Mouse (Mus musculus) embryonic facial prominence, embryonic 12.5 days (tissue): Measurements from ENCODE around the gene Smim27. TPM values are rescaled to one million over a fixed set of nuclear protein-coding genes. Genes with fewer than 3 reads are reported as not detected.

Source experiments
- ATAC-seq: fragments of 200-750 bp; cut with Nextera tagmentation; 2 replicates; pipeline ENCODE4 v1.8.0; 2017; ENCODE audit not compliant: insufficient number of reproducible peaks, insufficient read depth, low FRiP score, low TSS enrichment
- H3K27ac ChIP-seq: fragments of 300-500 bp; sonication (generic); 2 replicates; pipeline ENCODE4 v1.5.1; 2016; ENCODE audit warnings: mild to moderate bottlenecking
- H3K27me3 ChIP-seq: fragments of 300-500 bp; sonication (generic); 2 replicates; pipeline ENCODE4 v1.6.1; 2016; ENCODE audit warnings: mild to moderate bottlenecking, moderate library complexity
- H3K36me3 ChIP-seq: fragments of 300-500 bp; sonication (generic); 2 replicates; pipeline ENCODE4 v1.6.1; 2016; ENCODE audit warnings: mild to moderate bottlenecking
- H3K4me1 ChIP-seq: fragments of 300-500 bp; sonication (generic); 2 replicates; pipeline ENCODE4 v1.6.1; 2016
- H3K4me2 ChIP-seq: fragments of 300-500 bp; sonication (generic); replicated peaks from 2 replicates; pipeline ENCODE4 v1.6.1; 2016; ENCODE audit warnings: mild to moderate bottlenecking, moderate library complexity
- H3K4me3 ChIP-seq: fragments of 300-500 bp; sonication (generic); 2 replicates; pipeline ENCODE4 v1.5.1; 2016; ENCODE audit warnings: mild to moderate bottlenecking
- H3K9ac ChIP-seq: fragments of 300-500 bp; sonication (generic); 2 replicates; pipeline ENCODE4 v1.6.1; 2016; ENCODE audit warnings: mild to moderate bottlenecking, moderate library complexity
- H3K9me3 ChIP-seq: fragments of 300-500 bp; sonication (generic); 2 replicates; pipeline ENCODE4 v1.6.1; 2016; ENCODE audit warnings: mild to moderate bottlenecking, moderate library complexity
- WGBS: fragments of 180-500 bp; shearing (Covaris S2); methylation state at CpG from one replicate; pipeline ENCODE4 v1.1.7; 2016; 5-methylcytosine and 5-hydroxymethylcytosine counted together
- polyA plus RNA-seq: library from polyadenylated mRNA; unstranded; fragments of >200 nt; fragmentation: Nextera tagmentation; extraction: Ambion mirVana; gene quantifications from 2 replicates; pipeline ENCODE4 v1.2.1, GENCODE M21; 2016

Gene Smim27
- polyA plus RNA-seq = 30.0 and 34.6 TPM in 2 replicates

- peak; percentile 96 for ATAC-seq
- WGBS = under 1% methylated on average over 38 of the region's 38 CpGs
- Histone ChIP-seq H3K36me3 (peaks cover 21% of the 10 kb centered on the region), H3K9ac (peak within 1 kb of the TSS; percentile 92), H3K4me2 (peak within 1 kb of the TSS; percentile 92), H3K4me1 (peaks cover 14% of the 10 kb centered on the region), H3K9me3 (no peaks in the 10 kb centered on the region), H3K27ac (peak within 1 kb of the TSS; percentile 99), H3K4me3 (peak within 1 kb of the TSS; percentile 87), H3K27me3 (no peaks in the 10 kb centered on the region)
Measured at GRCm38 (mm10) chr4:40269430-40270032, at the start of gene Smim27, which contains the start of gene Topors. TSS of gene Smim27 (plus strand) at chr4:40269579. TSS of gene Topors (minus strand) at chr4:40269850.

DNA sequence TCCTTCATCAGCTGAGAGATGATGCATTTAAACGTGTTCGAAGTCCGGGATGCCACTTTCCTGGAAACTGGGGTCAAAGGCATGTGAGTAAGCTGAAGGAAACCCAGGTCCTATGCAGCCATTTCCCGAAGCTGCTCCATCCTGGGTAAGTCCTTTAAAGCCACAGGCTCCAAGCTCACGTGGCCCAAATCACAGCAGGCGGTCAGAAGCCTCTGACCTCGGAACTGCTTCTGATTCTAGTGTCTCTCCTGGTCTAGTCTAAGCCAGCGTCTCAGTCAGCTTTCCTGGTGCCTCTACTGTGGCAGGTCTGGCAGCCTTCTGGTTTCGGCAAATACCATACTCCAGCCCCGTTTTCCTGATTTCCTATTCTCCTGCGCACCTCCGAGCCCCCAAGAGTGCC lies 48.9 kb upstream of the Smim27 start:
- Histone ChIP-seq H3K27ac (no peak overlapping the region), H3K4me2 (no peak overlapping the region), H3K27me3 (peaks cover 14% of the 10 kb centered on the region), H3K4me3 (no peak overlapping the region), H3K9ac (no peak overlapping the region), H3K4me1 (no peaks in the 10 kb centered on the region), H3K9me3 (no peaks in the 10 kb centered on the region), H3K36me3 (no peaks in the 10 kb centered on the region)
- WGBS = 24% methylated on average over 12 of the region's 12 CpGs
- ATAC-seq = no peak

- WGBS = 47% methylated on average over 14 of the region's 14 CpGs
- H3K4me2 ChIP-seq = no peak overlapping the region
- no peak for ATAC-seq
Measured at GRCm38 (mm10) chr4:40221004-40221760, 48.2 kb upstream of the Smim27 start.

DNA sequence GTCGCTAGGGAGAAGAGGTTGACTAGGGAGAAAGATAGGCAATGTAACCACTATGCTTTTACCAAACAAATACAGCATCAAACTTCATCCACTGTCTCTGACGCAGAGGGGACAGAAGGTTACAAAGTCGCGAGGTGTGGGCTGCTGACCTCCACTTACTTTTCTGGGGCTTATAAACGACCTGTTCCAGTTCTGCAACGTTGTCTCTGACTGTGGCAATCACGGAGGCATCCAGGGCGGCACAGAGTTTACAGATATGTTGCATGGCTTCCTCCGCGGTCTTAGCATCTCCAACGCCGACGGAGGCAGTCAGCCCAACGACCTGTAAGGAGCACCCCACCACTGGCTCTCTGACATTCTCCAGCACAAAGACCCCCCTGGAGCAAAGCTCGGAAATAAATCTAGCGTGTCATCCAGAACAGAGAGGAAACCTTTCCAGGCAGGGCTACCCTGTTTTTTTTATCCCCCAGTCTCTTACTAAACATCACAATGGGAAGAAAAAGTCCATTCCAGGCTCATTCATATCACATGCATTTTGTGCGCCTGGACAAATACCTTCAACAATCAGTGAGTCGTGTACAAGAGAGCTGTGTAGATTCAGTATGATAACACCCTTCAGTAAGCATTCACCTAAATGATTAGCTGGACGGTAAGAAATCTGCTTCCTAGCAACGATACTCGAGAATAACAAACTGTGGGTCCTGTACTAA lies 47.3 kb upstream of the Smim27 start:
- Histone ChIP-seq H3K9me3 (no peaks in the 10 kb centered on the region), H3K9ac (no peak overlapping the region)
- WGBS = 53% methylated on average over 21 of the region's 21 CpGs

More at GRCm38 (mm10) chr4:40221004-40221760, 48.2 kb upstream of the Smim27 start:
- Histone ChIP-seq H3K27me3 (peaks cover 14% of the 10 kb centered on the region), H3K9ac (no peak overlapping the region), H3K27ac (no peak overlapping the region), H3K9me3 (no peaks in the 10 kb centered on the region), H3K4me3 (no peak overlapping the region), H3K36me3 (no peaks in the 10 kb centered on the region), H3K4me1 (no peaks in the 10 kb centered on the region)

DNA sequence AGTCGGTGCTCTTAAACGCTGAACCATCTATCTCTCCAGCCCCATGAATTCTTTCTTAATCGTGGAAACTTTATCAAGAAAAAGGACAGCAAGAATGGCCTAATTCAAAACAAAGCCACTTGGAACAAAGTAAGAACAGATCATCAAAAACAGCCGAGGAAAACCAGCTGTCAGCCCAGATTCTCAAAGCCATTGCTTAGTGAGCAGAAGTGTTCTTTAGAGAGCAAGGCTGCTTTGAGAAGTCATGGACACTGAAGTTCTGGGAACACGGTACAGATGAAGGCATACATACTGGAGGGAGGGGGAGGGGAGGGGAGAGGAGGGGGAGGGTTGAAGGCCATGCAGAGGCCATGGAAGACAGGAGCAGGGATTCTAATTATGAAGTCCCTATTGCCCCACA lies 43.3 kb upstream of the Smim27 start:
- ATAC-seq = no peak
- Histone ChIP-seq H3K27ac (no peak overlapping the region), H3K27me3 (peaks cover 8% of the 10 kb centered on the region), H3K9me3 (no peaks in the 10 kb centered on the region), H3K36me3 (no peaks in the 10 kb centered on the region), H3K4me2 (no peak overlapping the region), H3K9ac (no peak overlapping the region), H3K4me1 (no peaks in the 10 kb centered on the region), H3K4me3 (no peak overlapping the region)
- 72% methylated on average over 5 of the region's 5 CpGs for WGBS

More for the DNA sequence above, 47.3 kb upstream of the Smim27 start:
- Histone ChIP-seq H3K36me3 (no peaks in the 10 kb centered on the region), H3K4me1 (no peaks in the 10 kb centered on the region), H3K27me3 (peaks cover 14% of the 10 kb centered on the region), H3K4me3 (no peak overlapping the region), H3K4me2 (no peak overlapping the region), H3K27ac (no peak overlapping the region)
- no peak for ATAC-seq

GRCm38 (mm10) chr4:40227131-40227530 lies 42.2 kb upstream of the Smim27 start:
- Histone ChIP-seq H3K9me3 (no peaks in the 10 kb centered on the region), H3K27ac (no peak overlapping the region), H3K9ac (no peak overlapping the region), H3K27me3 (no peaks in the 10 kb centered on the region), H3K36me3 (no peaks in the 10 kb centered on the region), H3K4me1 (no peaks in the 10 kb centered on the region), H3K4me2 (no peak overlapping the region), H3K4me3 (no peak overlapping the region)
- 90% methylated on average over 11 of the region's 11 CpGs for WGBS
- ATAC-seq = no peak

GRCm38 (mm10) chr4:40227886-40228285 lies 41.5 kb upstream of the Smim27 start:
- Histone ChIP-seq H3K4me1 (no peaks in the 10 kb centered on the region), H3K4me3 (no peak overlapping the region), H3K9ac (no peak overlapping the region), H3K4me2 (no peak overlapping the region), H3K27ac (no peak overlapping the region), H3K27me3 (no peaks in the 10 kb centered on the region), H3K9me3 (no peaks in the 10 kb centered on the region), H3K36me3 (no peaks in the 10 kb centered on the region)
- ATAC-seq = no peak
- WGBS = 89% methylated on average over 7 of the region's 7 CpGs

DNA sequence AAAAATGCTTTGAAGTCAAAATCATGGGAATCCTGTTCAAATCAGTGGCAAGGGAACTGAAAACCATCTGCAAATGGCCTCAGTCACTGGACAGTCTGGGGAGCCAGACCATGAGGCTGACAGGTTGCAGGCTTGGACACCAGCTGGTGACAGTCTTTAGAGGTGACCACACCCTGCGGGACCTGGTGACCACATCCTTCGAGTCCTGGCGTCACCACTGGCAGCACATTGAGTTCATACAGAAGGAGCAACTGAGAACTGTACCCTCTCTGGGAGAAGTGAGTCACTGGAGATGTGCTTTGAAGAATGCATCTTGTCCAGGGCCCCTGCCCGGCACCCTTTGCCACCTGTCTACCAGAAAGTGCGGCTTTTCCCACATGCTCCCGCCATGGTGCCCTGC lies 39.7 kb upstream of the Smim27 start:
- 91% methylated on average over 6 of the region's 6 CpGs for WGBS
- Histone ChIP-seq H3K9ac (no peak overlapping the region), H3K27me3 (no peaks in the 10 kb centered on the region), H3K4me2 (no peak overlapping the region), H3K4me3 (no peak overlapping the region), H3K4me1 (no peaks in the 10 kb centered on the region), H3K27ac (no peak overlapping the region), H3K9me3 (no peaks in the 10 kb centered on the region), H3K36me3 (no peaks in the 10 kb centered on the region)
- no peak for ATAC-seq

DNA sequence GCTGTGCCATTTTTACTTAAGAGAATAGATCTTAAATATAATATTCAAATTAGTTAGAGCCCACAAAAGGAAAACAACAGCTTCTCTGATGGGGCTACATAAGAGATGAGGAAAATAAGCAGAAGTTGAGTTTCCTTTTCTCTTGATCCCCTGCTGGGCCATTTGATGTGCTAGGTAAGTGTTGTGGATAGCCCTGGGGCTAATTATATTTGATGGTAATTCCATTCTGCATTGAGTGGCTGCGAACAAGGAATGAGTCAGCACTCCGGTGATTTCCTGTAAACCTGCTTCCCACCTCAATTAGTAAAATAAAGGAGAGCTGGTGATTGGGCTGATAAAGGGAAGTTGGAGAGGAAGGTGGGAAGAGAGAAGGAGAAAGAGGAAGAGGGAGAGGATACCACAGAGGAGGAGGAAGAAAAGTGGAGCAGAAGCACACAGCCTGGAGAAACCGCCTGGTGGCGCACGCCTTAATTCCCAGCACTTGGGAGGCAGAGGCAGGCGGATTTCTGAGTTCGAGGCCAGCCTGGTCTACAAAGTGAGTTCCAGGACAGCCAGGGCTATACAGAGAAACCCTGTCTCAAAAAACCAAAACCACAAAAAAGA lies 36.2 kb upstream of the Smim27 start:
- 92% methylated on average over 7 of the region's 7 CpGs for WGBS
- no peaks in the 10 kb centered on the region for H3K9me3 ChIP-seq
- no peak overlapping the region for H3K27ac ChIP-seq
- H3K27me3 ChIP-seq = no peaks in the 10 kb centered on the region
- no peaks in the 10 kb centered on the region for H3K4me1 ChIP-seq
- H3K9ac ChIP-seq = no peak overlapping the region
- no peaks in the 10 kb centered on the region for H3K36me3 ChIP-seq
- ATAC-seq = no peak
- no peak overlapping the region for H3K4me3 ChIP-seq
- H3K4me2 ChIP-seq = no peak overlapping the region

DNA sequence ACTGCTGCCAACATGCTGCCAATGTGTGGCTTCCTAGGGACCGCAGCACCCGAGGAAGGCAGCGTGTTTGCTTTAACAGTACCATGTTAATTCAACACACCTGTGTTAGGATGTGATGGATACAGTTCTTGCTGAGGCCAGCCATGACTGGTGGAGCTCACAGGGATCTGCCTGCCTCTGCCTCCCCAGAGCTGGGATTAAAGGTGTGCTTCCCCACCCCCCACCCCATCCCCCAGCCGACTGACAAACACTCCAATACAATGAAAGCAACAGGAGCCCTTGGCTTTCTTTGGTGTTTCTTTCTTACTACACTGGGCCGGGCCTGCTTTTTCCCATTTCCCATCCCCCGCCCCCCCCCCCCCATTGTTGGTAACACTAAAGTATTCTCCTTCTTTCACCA lies 35.1 kb upstream of the Smim27 start:
- no peaks in the 10 kb centered on the region for H3K27me3 ChIP-seq
- WGBS = 86% methylated on average over 6 of the region's 6 CpGs
- no peak for ATAC-seq
- no peaks in the 10 kb centered on the region for H3K9me3 ChIP-seq
- no peak overlapping the region for H3K27ac ChIP-seq
- no peaks in the 10 kb centered on the region for H3K36me3 ChIP-seq
- no peaks in the 10 kb centered on the region for H3K4me1 ChIP-seq
- no peak overlapping the region for H3K4me2 ChIP-seq
- H3K9ac ChIP-seq = no peak overlapping the region
- no peak overlapping the region for H3K4me3 ChIP-seq

- no peak for ATAC-seq
- no peak overlapping the region for H3K4me3 ChIP-seq
- no peaks in the 10 kb centered on the region for H3K27me3 ChIP-seq
- no peaks in the 10 kb centered on the region for H3K9me3 ChIP-seq
- H3K4me1 ChIP-seq = no peaks in the 10 kb centered on the region
- H3K9ac ChIP-seq = no peak overlapping the region
- H3K4me2 ChIP-seq = no peak overlapping the region
- no peaks in the 10 kb centered on the region for H3K36me3 ChIP-seq
- 86% methylated on average over 4 of the region's 4 CpGs for WGBS
- H3K27ac ChIP-seq = no peak overlapping the region
Measured at GRCm38 (mm10) chr4:40236829-40237228, 32.5 kb upstream of the Smim27 start.
